Mouse (Mus musculus): Measurements from ENCODE around the gene Neu1. TPM values are rescaled to one million over a fixed set of nuclear protein-coding genes. Genes with fewer than 3 reads are reported as not detected.
"Not testable (repeated sequence)": the region's sequence is repeated elsewhere in the genome, so short reads cannot be mapped to it uniquely, and the experiment has no call there.

Gene Neu1
- polyA plus RNA-seq, 1 experiment = 33.6 TPM

- TF ChIP-seq POLR2A (IDR thresholded peaks at IDR 0.05; ENCODE audit: borderline replicate concordance, control insufficient read depth, low read depth, low read length) (no peak), CTCF (IDR thresholded peaks at IDR 0.05; ENCODE audit: control insufficient read depth, insufficient read depth, low read length) (no peak)
- H3K27ac ChIP-seq (ENCODE audit: control insufficient read depth, insufficient read depth, low read depth, low read length, poor library complexity) = no peak overlapping the region; the same call in 1 of the 2 replicates
- no peak overlapping the region for H3K4me3 ChIP-seq (replicated peaks; ENCODE audit: control insufficient read depth, low read depth, low read length)
- no peaks in the 10 kb centered on the region for H3K4me1 ChIP-seq (ENCODE audit: control insufficient read depth, insufficient read depth, low read length)
- WGBS = 15% methylated on average over 12 of the region's 12 CpGs
Measured at GRCm38 (mm10) chr17:34959881-34960515, 28.9 kb downstream of the Neu1 start.

- Histone ChIP-seq H3K4me3 (replicated peaks; ENCODE audit: control insufficient read depth, low read depth, low read length) (no peak overlapping the region), H3K27ac (ENCODE audit: control insufficient read depth, insufficient read depth, low read depth, low read length, poor library complexity) (no peak overlapping the region), H3K4me1 (ENCODE audit: control insufficient read depth, insufficient read depth, low read length) (no peaks in the 10 kb centered on the region)
- TF ChIP-seq CTCF (IDR thresholded peaks at IDR 0.05; ENCODE audit: control insufficient read depth, insufficient read depth, low read length) = no peak
- TF ChIP-seq POLR2A (IDR thresholded peaks at IDR 0.05; ENCODE audit: borderline replicate concordance, control insufficient read depth, low read depth, low read length) = no peak
Measured at GRCm38 (mm10) chr17:34960702-34961493, 29.8 kb downstream of the Neu1 start.

- no peak overlapping the region for H3K27ac ChIP-seq (ENCODE audit: control insufficient read depth, insufficient read depth, low read depth, low read length, poor library complexity)
- 5% methylated on average over 3 of the region's 3 CpGs for WGBS
- TF ChIP-seq CTCF (IDR thresholded peaks at IDR 0.05; ENCODE audit: control insufficient read depth, insufficient read depth, low read length) (no peak), POLR2A (IDR thresholded peaks at IDR 0.05; ENCODE audit: borderline replicate concordance, control insufficient read depth, low read depth, low read length) (no peak)
- H3K4me3 ChIP-seq (replicated peaks; ENCODE audit: control insufficient read depth, low read depth, low read length) = no peak overlapping the region
- no peaks in the 10 kb centered on the region for H3K4me1 ChIP-seq (ENCODE audit: control insufficient read depth, insufficient read depth, low read length)
Measured at GRCm38 (mm10) chr17:34962125-34962524, 31.1 kb downstream of the Neu1 start.

- no peak overlapping the region for H3K4me3 ChIP-seq (replicated peaks; ENCODE audit: control insufficient read depth, low read depth, low read length)
- TF ChIP-seq POLR2A (IDR thresholded peaks at IDR 0.05; ENCODE audit: borderline replicate concordance, control insufficient read depth, low read depth, low read length) (no peak), CTCF (IDR thresholded peaks at IDR 0.05; ENCODE audit: control insufficient read depth, insufficient read depth, low read length) (no peak)
- H3K4me1 ChIP-seq (ENCODE audit: control insufficient read depth, insufficient read depth, low read length) = no peaks in the 10 kb centered on the region
- H3K27ac ChIP-seq (ENCODE audit: control insufficient read depth, insufficient read depth, low read depth, low read length, poor library complexity) = no peak overlapping the region
- WGBS = 47% methylated on average over 1 of the region's 1 CpGs
Measured at GRCm38 (mm10) chr17:34962841-34963240, 31.8 kb downstream of the Neu1 start.

GRCm38 (mm10) chr17:34964640-34965049, 33.6 kb downstream of the Neu1 start:
- WGBS = 59% methylated on average over 1 of the region's 1 CpGs
- Histone ChIP-seq H3K27ac (ENCODE audit: control insufficient read depth, insufficient read depth, low read depth, low read length, poor library complexity) (no peak overlapping the region), H3K4me1 (ENCODE audit: control insufficient read depth, insufficient read depth, low read length) (no peaks in the 10 kb centered on the region), H3K4me3 (replicated peaks; ENCODE audit: control insufficient read depth, low read depth, low read length) (no peak overlapping the region)
- no peak for TF ChIP-seq POLR2A (IDR thresholded peaks at IDR 0.05; ENCODE audit: borderline replicate concordance, control insufficient read depth, low read depth, low read length)
- TF ChIP-seq CTCF (IDR thresholded peaks at IDR 0.05; ENCODE audit: control insufficient read depth, insufficient read depth, low read length) = no peak

- H3K27ac ChIP-seq (ENCODE audit: control insufficient read depth, insufficient read depth, low read depth, low read length, poor library complexity) = no peak overlapping the region
- H3K4me3 ChIP-seq (replicated peaks; ENCODE audit: control insufficient read depth, low read depth, low read length) = no peak overlapping the region
- H3K4me1 ChIP-seq (ENCODE audit: control insufficient read depth, insufficient read depth, low read length) = no peaks in the 10 kb centered on the region
- WGBS = 49% methylated on average over 5 of the region's 5 CpGs
- TF ChIP-seq CTCF (IDR thresholded peaks at IDR 0.05; ENCODE audit: control insufficient read depth, insufficient read depth, low read length) (no peak), POLR2A (IDR thresholded peaks at IDR 0.05; ENCODE audit: borderline replicate concordance, control insufficient read depth, low read depth, low read length) (no peak)
Measured at GRCm38 (mm10) chr17:34965627-34966026, 34.6 kb downstream of the Neu1 start.

GRCm38 (mm10) chr17:34969822-34970221, 38.8 kb downstream of the Neu1 start, which contains the start of gene Gm20481:
Gm20481 (plus strand) TSS chr17:34969912.
- not testable (repeated sequence) for H3K4me3 ChIP-seq (replicated peaks; ENCODE audit: control insufficient read depth, low read depth, low read length); H3K4me1 ChIP-seq (ENCODE audit: control insufficient read depth, insufficient read depth, low read length); H3K27ac ChIP-seq (ENCODE audit: control insufficient read depth, insufficient read depth, low read depth, low read length, poor library complexity)
- WGBS = 65% methylated on average over 7 of the region's 11 CpGs

GRCm38 (mm10) chr17:34970850-34971249, 39.8 kb downstream of the Neu1 start:
- H3K4me1 ChIP-seq (ENCODE audit: control insufficient read depth, insufficient read depth, low read length); H3K27ac ChIP-seq (ENCODE audit: control insufficient read depth, insufficient read depth, low read depth, low read length, poor library complexity); H3K4me3 ChIP-seq (replicated peaks; ENCODE audit: control insufficient read depth, low read depth, low read length): not testable (repeated sequence)
- WGBS = 52% methylated on average over 21 of the region's 37 CpGs

- H3K27ac ChIP-seq (ENCODE audit: control insufficient read depth, insufficient read depth, low read depth, low read length, poor library complexity); H3K4me1 ChIP-seq (ENCODE audit: control insufficient read depth, insufficient read depth, low read length): not testable (repeated sequence)
- H3K4me3 ChIP-seq (replicated peaks; ENCODE audit: control insufficient read depth, low read depth, low read length) = peak overlapping the region; percentile 21
- WGBS = 2% methylated on average over 30 of the region's 43 CpGs
Measured at GRCm38 (mm10) chr17:34971694-34972068, 40.6 kb downstream of the Neu1 start.

- not testable (repeated sequence) for H3K27ac ChIP-seq (ENCODE audit: control insufficient read depth, insufficient read depth, low read depth, low read length, poor library complexity); H3K4me1 ChIP-seq (ENCODE audit: control insufficient read depth, insufficient read depth, low read length)
- peak within 1 kb of the TSS; percentile 23 for H3K4me3 ChIP-seq (replicated peaks; ENCODE audit: control insufficient read depth, low read depth, low read length)
- WGBS = under 1% methylated on average over 30 of the region's 33 CpGs
Measured at GRCm38 (mm10) chr17:34972069-34972749, 41.2 kb downstream of the Neu1 start, which contains the start of the genes Hspa1a and Hspa1l. Hspa1a (minus strand) TSS chr17:34972156. Hspa1l (plus strand) TSS chr17:34972703.
